Mouse (Mus musculus): ENCODE measurements at regions not wholly inside any gene's neighbourhood (a gene's known extent, or its start where the extent isn't known, plus 50 kb on each side); places are given as distances from the start of the nearest gene placed in this dataset.

DNA sequence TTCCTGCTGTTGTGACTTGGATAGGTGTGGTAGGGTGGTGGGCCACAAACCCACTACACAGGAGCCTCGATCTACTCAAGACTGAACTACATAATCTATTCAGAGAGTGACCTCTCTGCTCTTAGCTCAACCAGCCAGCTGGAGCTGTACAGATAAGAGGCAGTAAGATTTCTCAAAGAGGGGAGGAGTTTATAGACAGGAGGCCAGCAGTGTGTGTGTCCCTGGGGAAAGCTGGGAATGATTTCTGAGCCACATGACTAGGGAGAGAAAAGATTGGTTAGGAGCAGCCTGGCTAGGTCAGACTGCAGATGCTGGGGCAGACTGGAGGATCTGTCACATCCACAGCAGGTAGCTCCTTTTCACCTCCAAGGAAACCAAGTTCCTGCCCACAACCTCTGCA, 166.7 kb downstream of the Rpl14 start:
- WGBS: 64% methylated on average over 1 of the region's 1 CpGs
- Histone ChIP-seq H3K27ac (ENCODE audit: low read depth, low read length) (no peak overlapping the region), H3K9ac (no peak overlapping the region), H3K36me3 (ENCODE audit: insufficient read depth) (no peaks in the 10 kb centered on the region), H3K4me3 (ENCODE audit: low read depth, low read length) (no peak overlapping the region), H3K9me3 (ENCODE audit: low read length) (no peaks in the 10 kb centered on the region), H3K4me1 (ENCODE audit: insufficient read depth) (peaks cover 16% of the 10 kb centered on the region; the same call in 1 of the 2 replicates), H3K27me3 (ENCODE audit: insufficient read depth, low read length) (no peaks in the 10 kb centered on the region), H3K4me2 (ENCODE audit: low read depth) (no peak overlapping the region)
- no peak for ATAC-seq
- DNase-seq: no peak
- no peak for TF ChIP-seq CTCF (IDR thresholded peaks at IDR 0.05; ENCODE audit: low read depth)

- WGBS: 23% methylated on average over 14 of the region's 14 CpGs
- DNase-seq: peak; percentile 54
- H3K9ac ChIP-seq: no peak overlapping the region; the same call in 1 of the 2 replicates
Observed at GRCm38 (mm10) chr9:120739199-120739952, 168.1 kb downstream of the Rpl14 start.

GRCm38 (mm10) chr9:120739953-120740524, 168.8 kb downstream of the Rpl14 start:
- no peak overlapping the region for H3K4me2 ChIP-seq (ENCODE audit: low read depth)
- H3K27ac ChIP-seq (ENCODE audit: low read depth, low read length): peak overlapping the region; percentile 62
- no peaks in the 10 kb centered on the region for H3K27me3 ChIP-seq (ENCODE audit: insufficient read depth, low read length)
- H3K4me3 ChIP-seq (ENCODE audit: low read depth, low read length): no peak overlapping the region
- no peaks in the 10 kb centered on the region for H3K36me3 ChIP-seq (ENCODE audit: insufficient read depth)
- DNase-seq (no peak), ATAC-seq (no peak)
- H3K9ac ChIP-seq: no peak overlapping the region; the same call in 1 of the 2 replicates
- 0 out of 2 replicates have a peak, but pooled peaks cover 2% of the 10 kb centered on the region for H3K4me1 ChIP-seq (ENCODE audit: insufficient read depth)
- 38% methylated on average over 6 of the region's 6 CpGs for WGBS
- no peaks in the 10 kb centered on the region for H3K9me3 ChIP-seq (ENCODE audit: low read length)
- no peak for TF ChIP-seq CTCF (IDR thresholded peaks at IDR 0.05; ENCODE audit: low read depth)

More at GRCm38 (mm10) chr9:120739199-120739952, 168.1 kb downstream of the Rpl14 start:
- TF ChIP-seq CTCF (IDR thresholded peaks at IDR 0.05; ENCODE audit: low read depth): no peak
- no peaks in the 10 kb centered on the region for H3K27me3 ChIP-seq (ENCODE audit: insufficient read depth, low read length)
- H3K27ac ChIP-seq (ENCODE audit: low read depth, low read length): peak overlapping the region; percentile 62
- H3K36me3 ChIP-seq (ENCODE audit: insufficient read depth): no peaks in the 10 kb centered on the region
- H3K4me2 ChIP-seq (ENCODE audit: low read depth): no peak overlapping the region
- 0 out of 2 replicates have a peak, but pooled peaks cover 9% of the 10 kb centered on the region for H3K4me1 ChIP-seq (ENCODE audit: insufficient read depth)
- H3K9me3 ChIP-seq (ENCODE audit: low read length): no peaks in the 10 kb centered on the region
- peak; percentile 80 for ATAC-seq
- H3K4me3 ChIP-seq (ENCODE audit: low read depth, low read length): no peak overlapping the region

- no peak overlapping the region for H3K27ac ChIP-seq (ENCODE audit: low read depth, low read length)
- no peaks in the 10 kb centered on the region for H3K36me3 ChIP-seq (ENCODE audit: insufficient read depth)
- H3K27me3 ChIP-seq (ENCODE audit: insufficient read depth, low read length): no peaks in the 10 kb centered on the region
- no peak overlapping the region for H3K4me3 ChIP-seq (ENCODE audit: low read depth, low read length)
- 51% methylated on average over 2 of the region's 2 CpGs for WGBS
- DNase-seq (no peak), ATAC-seq (no peak)
- no peaks in the 10 kb centered on the region for H3K9me3 ChIP-seq (ENCODE audit: low read length)
- no peak overlapping the region for H3K4me2 ChIP-seq (ENCODE audit: low read depth)
- H3K9ac ChIP-seq: no peak overlapping the region
- H3K4me1 ChIP-seq (ENCODE audit: insufficient read depth): no peaks in the 10 kb centered on the region
- no peak for TF ChIP-seq CTCF (IDR thresholded peaks at IDR 0.05; ENCODE audit: low read depth)
Observed at GRCm38 (mm10) chr9:120741521-120741920, 170.3 kb downstream of the Rpl14 start.

DNA sequence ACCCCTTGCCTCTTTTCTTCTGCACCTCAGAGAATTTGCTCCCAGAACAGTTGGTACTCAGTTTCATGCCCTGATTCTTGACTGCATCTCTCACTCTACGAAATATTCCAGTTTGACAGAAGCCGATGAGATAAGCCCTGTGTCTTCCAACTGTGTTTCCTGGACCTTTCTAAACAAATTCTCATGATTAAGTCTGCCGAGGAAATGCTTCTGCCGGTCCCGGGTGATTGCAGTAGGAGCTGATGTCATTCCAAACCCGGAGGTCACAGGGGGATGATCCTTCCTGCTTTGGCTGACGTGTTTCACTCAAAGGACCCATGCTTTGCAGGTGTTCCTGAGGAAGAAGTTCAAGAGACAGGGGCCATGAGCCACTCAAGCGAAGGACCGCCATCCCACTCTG, 172.2 kb downstream of the Rpl14 start:
- Histone ChIP-seq H3K4me1 (ENCODE audit: insufficient read depth) (no peaks in the 10 kb centered on the region), H3K27ac (ENCODE audit: low read depth, low read length) (no peak overlapping the region), H3K9ac (no peak overlapping the region), H3K4me2 (ENCODE audit: low read depth) (no peak overlapping the region), H3K9me3 (ENCODE audit: low read length) (no peaks in the 10 kb centered on the region), H3K27me3 (ENCODE audit: insufficient read depth, low read length) (no peaks in the 10 kb centered on the region), H3K36me3 (ENCODE audit: insufficient read depth) (no peaks in the 10 kb centered on the region), H3K4me3 (ENCODE audit: low read depth, low read length) (no peak overlapping the region)
- TF ChIP-seq CTCF (IDR thresholded peaks at IDR 0.05; ENCODE audit: low read depth): no peak
- DNase-seq: no peak
- WGBS: 92% methylated on average over 9 of the region's 9 CpGs
- no peak for ATAC-seq

GRCm38 (mm10) chr9:120745674-120746073, 174.4 kb downstream of the Rpl14 start:
- H3K9ac ChIP-seq: no peak overlapping the region
- no peaks in the 10 kb centered on the region for H3K36me3 ChIP-seq (ENCODE audit: insufficient read depth)
- no peak overlapping the region for H3K4me2 ChIP-seq (ENCODE audit: low read depth)
- no peak overlapping the region for H3K4me3 ChIP-seq (ENCODE audit: low read depth, low read length)
- WGBS: 86% methylated on average over 6 of the region's 6 CpGs
- H3K4me1 ChIP-seq (ENCODE audit: insufficient read depth): no peaks in the 10 kb centered on the region
- no peak for DNase-seq
- TF ChIP-seq CTCF (IDR thresholded peaks at IDR 0.05; ENCODE audit: low read depth): no peak
- no peak overlapping the region for H3K27ac ChIP-seq (ENCODE audit: low read depth, low read length)
- no peak for ATAC-seq
- H3K9me3 ChIP-seq (ENCODE audit: low read length): no peaks in the 10 kb centered on the region
- no peaks in the 10 kb centered on the region for H3K27me3 ChIP-seq (ENCODE audit: insufficient read depth, low read length)

DNA sequence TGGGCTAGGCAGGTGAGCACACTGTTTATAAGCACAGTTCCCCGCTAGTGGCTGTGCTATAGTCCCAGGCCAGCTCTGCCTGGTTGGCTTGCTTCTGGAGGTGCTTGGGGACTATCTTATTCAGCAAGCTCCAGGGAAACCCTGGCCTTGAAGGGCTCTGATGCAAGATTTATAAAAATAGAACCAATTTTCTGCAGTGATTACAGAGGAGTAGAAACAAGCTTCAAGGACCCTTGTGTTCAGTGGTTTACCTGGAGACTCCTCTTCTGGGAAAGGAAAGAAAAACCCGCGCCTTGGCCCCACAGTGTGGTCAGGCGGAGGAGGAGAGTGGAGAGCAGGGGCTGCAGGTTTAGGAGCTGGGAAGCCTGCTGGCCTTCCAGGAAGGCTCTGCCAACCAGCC, 178.2 kb upstream of the Ctnnb1 start:
- ATAC-seq: no peak
- H3K4me2 ChIP-seq (ENCODE audit: low read depth): no peak overlapping the region
- 89% methylated on average over 4 of the region's 4 CpGs for WGBS

More for the DNA sequence above, 178.2 kb upstream of the Ctnnb1 start:
- H3K9me3 ChIP-seq (ENCODE audit: low read length): no peaks in the 10 kb centered on the region
- H3K27me3 ChIP-seq (ENCODE audit: insufficient read depth, low read length): no peaks in the 10 kb centered on the region
- H3K4me1 ChIP-seq (ENCODE audit: insufficient read depth): 0 out of 2 replicates have a peak, but pooled peaks cover 3% of the 10 kb centered on the region
- DNase-seq: no peak
- H3K27ac ChIP-seq (ENCODE audit: low read depth, low read length): no peak overlapping the region
- no peaks in the 10 kb centered on the region for H3K36me3 ChIP-seq (ENCODE audit: insufficient read depth)
- no peak overlapping the region for H3K4me3 ChIP-seq (ENCODE audit: low read depth, low read length)
- no peak overlapping the region for H3K9ac ChIP-seq
- TF ChIP-seq CTCF (IDR thresholded peaks at IDR 0.05; ENCODE audit: low read depth): no peak
